Mouse (Mus musculus) brain, adult 2 months (tissue): Measurements from ENCODE around the gene Spns3.

Source experiments
- DNase-seq: peaks from one replicate; pipeline ENCODE4 v3.0.0; 2011; ENCODE audit warnings: low read depth, low spot score

The Spns3 gene

DNA sequence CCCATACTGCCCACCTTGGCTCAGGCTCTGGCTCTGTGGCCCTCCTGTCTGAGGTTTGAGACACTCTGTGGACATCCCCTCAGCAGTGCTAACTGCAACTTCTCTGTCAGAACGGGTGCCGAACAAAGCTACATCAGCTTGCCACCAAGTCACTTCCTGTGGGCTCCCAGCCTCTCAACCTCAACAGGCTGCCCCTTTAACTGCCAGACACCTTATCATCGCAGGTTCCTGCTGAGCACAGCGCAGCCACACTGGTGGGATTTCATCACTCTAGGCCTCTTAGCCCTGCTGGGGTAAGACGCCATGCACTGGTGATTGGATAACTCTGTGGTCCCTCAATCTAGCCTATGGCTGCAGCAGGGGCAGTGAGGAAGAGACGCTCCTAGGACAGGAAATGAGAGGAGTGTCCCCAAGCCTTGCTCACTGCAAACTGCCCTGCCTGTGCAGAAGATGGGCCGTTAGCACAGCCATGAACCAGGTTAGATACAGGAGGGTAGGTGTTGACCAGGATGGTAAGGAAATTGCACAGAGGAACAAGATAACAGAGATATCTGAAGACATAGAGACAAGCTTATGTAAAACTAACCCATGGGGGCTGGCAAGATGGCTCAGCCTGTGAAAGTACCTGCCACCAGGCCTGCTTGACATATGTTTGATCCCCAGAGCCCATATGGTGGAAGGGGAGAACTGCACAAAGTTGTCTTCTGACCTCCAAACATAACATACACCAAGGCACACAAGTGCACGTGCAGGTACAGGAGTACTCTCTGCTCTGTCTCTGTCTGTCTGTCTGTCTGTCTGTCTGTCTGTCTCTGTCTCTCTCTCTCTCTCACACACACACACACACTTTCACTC is at the start of gene Spns3:
Gene Spns3, minus strand, starts transcription at position 373 of the 855 bp plus-strand sequence.
- DNase-seq: no peak

DNA sequence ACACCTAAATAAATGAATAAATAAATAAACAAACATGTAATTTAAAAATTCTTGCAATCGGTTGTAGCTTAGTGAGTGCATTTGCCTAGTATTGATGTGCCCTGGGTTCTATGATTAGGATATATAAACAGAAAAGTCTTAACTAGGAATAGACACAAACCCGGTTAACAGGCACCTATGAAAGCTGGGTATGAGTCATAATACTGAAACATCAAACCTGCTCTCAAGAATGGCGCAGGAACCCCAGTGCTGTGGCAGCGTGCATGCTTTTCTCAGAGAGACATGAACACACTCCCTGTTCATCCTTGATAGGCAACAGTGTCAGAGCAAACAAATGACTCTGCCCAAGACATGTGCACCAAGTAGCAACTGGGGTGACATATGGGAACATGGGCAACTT is 47.5 kb upstream of the Spns3 start:
- no peak for DNase-seq

DNA sequence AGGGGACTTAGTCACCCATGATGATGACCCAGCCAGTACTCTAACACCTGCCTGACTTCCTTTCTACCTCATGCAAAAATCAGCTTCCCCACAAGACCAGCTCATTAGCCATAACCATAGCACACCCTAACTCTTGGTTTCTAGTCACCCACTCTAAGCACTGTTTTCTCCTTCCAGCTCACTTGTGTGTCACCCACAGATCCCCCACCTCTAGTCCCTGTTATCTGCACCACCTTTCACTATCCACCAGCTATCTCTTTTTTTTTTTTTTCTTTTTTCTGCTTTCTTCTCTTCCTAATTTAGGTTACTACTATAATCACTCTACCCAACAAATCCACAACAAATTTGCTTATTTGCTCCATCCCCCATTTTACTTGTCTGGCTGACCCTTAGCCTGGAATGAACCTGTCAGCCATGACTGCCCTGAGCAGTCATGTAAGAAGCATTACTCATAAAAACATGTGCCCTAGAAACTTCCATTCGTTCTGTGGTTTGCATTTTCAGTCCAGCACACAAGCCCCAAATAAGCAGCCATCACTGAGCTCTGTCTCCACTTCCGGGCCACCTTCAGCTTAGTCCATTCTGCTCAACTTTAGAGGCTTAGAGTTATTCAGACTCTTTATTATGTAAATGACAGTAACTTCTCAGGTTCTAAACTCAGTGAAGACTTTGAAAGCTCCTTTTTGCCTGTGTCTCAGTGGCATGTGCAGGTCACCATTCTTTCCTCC is 44.9 kb upstream of the Spns3 start:
- DNase-seq: no peak

DNA sequence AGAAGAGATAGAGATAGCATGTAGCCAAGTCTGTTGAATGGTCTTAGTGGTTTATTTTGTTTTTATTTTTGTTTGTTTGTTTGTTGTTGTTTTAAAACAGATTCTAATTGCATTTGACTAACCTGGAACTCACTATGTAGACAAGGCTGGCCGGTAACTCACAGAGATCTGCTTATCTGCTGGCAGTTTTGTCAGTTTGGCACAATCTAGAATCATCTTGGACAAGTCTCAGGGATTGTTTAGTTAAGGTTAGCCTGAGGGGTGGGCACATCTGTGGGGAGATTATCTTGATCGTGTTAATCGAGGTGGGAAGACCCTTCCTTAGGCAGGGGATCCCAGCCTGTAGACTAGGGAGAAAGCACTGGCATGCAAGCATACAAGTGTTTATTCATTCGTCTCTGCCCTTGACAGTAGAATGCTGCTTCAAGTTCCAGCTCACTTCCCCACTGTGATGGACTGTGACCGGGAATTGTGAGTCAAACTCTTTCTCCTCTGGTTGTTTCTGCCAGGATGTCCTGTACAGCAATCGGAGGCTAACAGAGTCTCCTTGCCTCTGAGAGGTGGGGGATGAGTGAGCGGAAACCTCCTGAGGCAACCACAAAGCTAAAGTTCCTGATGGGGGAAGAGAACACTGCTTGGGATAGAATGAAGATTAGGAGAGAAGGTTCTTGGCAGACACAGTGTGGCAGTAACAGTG is 37.4 kb upstream of the Spns3 start:
- no peak for DNase-seq

DNA sequence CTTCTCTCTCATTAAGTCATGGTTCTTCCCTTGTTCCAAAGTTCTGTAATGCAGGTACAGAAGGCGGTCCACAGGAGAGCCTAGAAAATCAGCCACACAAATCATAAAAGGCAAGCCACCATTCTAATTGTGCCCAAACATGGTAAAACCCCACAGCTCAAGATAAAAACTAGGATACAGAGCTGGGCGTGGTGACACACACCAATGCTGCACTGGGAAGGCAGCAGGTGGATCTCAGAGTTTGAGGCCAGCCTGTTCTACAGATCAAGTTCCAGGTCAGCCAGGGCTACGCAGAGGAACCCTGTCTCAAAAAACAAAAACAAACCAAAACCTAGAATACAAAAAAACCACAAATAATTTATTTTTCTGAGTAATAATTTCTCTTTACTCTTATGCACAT is 36.3 kb upstream of the Spns3 start:
- DNase-seq: no peak

DNA sequence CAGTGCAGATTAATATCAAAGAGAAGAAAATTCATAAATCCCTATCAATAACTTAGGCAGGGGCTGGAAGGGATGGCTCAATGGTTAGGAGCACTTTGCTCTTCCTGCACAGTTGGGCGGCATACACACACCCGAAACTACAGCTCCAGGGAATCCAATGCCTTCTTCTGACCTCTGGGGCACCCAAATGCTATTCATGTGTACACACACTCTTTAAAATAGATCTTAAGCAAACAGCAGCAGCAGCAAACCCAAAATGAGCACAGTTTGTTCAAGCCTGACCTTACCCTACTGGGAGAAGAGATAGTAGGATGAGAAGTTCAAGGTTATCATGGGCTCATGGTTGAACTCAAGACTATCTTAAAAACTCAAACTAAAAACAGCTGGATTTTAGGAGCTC is 32.8 kb upstream of the Spns3 start:
- DNase-seq: no peak

DNA sequence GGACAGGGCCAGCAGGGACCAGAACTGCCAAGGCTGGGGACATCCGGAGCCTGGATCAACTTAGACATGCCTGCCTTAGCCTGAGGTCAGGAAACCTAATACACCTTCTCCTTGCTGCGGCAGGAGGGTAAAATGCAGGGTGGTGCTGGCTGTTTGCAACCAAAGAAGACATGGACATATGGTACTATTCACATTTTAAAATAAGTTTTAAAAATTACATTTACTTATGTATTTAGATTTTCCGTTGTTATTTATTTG is 32.1 kb upstream of the Spns3 start:
- DNase-seq: no peak

DNA sequence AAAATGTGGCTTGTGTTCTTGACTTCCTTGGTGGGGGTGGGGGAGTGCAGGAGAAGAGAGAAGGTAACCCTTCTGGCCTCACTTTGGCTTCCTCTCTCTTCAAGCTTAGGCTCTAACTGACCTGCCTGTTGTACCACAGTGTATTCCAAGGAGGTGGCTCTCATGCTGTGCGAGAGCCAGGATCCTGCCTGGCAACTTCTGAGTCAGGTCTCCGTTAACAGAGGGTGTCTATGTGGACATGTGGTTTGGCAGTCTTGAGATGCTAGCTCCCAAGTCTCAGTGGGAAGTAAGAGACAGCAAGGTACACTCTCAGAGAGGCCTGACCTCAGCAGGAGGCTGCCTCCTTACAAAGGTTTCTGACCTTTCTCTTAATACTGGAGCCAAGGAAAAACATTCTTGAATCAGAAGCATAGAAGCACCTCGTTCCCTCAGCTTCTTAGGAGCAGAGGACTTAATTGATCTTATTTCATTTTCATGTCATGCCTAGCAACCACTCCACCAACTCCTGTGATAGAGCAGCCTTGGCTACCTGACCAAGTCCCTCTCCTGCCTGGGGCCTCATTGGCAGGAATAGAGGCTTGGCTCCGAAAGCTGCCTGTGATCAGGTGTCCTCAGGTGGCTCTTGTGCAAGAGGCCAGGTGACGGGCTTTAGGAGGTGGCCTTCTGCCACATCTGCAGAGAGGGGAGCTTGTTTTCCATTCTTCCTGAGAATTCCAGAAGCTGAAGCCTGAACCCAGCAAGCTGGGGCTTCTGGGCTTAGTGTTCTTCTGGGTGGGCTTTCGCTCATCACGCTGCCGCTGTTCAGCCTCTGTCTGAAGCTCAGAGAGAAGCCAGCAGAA is 31.5 kb upstream of the Spns3 start:
- peak; percentile 48 for DNase-seq

DNA sequence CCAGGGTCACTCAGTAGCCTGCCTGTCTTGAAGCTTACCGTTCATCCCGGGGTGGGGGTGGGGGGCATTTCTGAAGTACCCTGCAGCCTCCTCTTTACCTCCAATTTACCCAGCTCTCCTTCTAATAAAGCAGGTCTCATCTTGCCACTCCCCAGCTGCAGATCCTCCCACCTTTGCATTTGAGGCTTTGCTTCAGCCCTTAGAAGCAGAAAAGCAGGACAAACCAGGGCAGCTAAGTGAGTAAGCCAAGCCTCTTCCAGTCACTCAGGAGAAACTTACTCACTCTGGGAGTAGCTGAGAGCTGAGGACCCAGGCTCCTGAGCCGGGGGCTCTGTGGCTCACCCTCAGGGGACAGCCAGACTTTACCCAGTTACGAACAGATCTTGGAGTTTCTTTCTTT is 28.2 kb upstream of the Spns3 start:
- DNase-seq: no peak

DNA sequence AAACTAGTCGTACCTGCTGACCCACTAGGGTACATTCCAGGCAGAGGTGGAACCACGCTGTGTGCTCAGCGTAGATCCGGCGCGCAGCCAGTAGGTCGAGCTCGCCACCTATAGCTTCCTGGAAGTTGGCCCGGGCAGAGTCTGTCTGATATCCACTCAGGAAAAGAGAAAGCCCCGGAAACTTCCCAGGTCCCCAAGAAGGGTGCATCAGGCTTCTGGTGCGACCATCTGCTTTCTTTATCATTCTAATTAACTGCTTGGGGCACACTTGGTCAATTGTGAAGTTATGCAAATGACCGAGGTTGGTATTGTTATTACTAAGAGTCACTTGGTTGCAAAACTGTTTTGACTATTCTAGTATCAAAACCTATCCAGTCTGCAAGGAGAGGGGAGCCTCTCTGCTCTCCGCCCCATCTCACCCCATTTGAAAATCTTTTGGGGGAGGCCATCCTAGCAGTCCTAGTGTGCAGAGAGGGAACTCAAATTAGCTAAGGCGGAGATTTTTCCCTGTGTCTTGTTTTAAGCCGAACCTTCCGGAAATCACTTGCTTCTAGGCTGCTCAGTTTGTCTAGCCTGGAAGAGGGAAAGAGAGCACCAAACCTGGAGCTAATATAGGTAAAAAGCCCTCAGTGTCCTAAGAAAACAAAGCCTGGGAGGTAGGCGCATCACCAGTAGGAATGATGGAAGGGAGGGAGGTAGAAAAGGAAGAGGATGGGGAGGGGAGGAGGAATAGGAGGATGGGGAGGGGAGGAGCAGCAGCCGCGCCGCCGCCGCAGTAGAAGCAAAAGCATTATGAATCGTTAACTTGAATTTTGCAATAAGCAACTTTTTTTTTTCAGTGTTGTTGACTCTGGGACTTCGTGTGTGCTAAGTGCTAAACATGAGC is 26.4 kb upstream of the Spns3 start:
- DNase-seq: peak; percentile 52

DNA sequence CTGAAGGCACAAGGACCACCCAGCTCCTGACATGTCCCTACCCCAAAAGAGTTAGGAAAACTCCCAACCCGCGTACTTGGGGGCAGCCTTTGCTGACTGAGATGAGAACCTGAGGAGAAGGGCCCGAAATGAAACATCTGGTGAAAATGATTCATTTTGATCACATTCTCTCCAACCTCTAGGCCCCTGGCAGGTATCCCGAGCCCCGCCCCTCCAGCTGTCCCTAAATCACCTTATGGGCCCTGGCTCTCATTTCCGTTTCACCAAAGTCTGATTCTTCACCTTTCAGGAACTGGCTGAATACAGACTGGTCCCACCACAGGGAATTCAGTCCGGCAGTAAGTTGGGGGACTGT is 25.8 kb upstream of the Spns3 start:
- DNase-seq: no peak

DNA sequence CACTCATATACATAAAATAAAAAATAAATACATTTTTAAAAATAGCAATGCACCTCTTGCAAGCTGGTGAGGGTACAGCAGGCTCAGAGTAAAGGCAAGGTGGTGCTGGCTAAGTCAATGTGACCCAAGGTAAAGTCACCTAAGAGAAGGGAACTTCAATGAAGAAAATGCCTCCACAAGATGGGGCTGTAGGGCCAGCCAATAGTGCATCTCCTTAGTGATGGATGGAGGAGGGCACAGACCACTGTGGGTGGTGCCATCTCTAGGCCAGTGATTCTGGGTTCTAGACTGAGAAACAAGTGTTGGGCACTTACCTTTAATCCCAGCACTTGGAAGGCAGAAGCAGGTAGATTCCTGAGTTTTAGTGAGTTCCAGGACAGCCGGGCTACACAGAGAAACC is 23.5 kb upstream of the Spns3 start:
- peak; percentile 39 for DNase-seq

DNA sequence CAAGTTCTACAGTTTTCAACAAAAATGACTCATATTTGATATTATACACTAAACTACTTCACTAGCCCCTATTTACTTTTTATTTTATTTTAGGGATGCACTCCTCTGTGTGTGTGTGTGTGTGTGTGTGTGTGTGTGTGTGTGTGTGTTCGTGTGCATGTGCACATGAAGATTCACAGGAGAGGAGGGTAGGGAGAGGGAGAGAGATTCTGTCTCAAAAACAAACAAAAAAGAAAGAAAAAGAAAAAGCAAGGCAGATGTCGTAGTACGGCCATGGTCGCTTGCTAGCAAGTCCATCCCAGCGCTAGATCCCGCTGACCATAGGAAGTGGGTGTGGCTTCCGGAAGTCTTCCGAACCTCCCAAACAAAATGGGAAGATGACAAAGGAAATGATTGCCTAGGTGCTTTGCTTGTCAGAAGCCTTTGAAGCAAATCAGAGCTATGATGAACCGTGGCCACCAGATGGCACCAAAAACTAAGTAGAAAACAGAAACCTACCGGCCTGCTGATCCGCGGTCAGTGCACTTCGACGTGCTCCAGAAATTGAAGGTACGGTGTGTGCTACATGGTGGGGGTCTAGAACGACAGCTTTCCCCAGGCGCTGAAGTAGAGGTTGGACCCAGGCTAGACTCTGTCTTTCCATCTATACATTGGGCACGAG is 20.1 kb upstream of the Spns3 start:
- peak; percentile 92 for DNase-seq

DNA sequence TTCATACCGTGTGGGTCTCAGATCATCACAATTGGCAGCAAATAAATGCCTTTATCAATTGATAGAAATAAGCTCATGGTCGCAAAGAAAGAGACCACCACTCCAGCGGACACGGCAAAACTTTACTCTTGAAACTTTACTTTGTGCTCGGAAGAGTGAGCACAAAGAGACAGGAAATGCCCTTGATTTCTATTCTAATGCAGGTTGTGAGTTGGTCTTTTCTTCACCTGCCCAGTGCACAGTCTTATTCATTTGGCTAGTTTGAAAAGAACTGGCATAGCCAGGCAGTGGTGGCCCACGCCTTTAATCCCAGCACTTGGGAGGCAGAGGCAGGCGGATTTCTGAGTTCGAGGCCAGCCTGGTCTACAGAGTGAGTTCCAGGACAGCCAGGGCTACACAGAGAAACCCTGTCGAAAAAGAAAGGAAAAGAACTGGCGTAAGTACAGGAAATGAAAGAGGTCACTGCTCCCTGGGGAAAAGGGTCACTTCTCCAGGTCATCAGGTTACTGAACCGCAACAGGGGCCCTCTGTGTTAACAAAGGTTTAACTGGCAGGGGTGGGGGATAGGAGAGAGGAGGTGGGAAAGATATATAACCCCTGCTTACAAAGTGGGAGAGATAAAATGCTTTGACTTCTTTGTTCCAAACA is 19.5 kb upstream of the Spns3 start:
- no peak for DNase-seq

DNA sequence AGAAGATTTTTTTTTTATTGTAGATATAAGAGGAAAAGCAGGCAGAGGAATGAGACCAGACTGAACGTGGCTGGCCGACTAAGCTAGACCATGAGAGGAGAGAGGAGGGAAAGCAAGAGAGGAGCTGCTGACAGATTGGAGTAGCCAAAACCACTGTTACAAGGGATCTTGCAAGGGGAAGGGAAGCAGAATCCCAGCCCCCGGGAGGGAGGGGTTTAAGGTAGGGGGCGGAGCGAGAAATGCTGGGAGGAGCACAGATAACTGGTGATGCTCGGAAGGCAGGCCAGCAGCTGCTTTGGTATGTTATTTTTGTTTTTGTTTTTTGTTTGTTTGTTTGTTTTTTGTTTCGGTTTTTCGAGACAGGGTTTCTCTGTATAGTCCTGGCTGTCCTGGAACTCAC is 18.7 kb upstream of the Spns3 start:
- DNase-seq: no peak

DNA sequence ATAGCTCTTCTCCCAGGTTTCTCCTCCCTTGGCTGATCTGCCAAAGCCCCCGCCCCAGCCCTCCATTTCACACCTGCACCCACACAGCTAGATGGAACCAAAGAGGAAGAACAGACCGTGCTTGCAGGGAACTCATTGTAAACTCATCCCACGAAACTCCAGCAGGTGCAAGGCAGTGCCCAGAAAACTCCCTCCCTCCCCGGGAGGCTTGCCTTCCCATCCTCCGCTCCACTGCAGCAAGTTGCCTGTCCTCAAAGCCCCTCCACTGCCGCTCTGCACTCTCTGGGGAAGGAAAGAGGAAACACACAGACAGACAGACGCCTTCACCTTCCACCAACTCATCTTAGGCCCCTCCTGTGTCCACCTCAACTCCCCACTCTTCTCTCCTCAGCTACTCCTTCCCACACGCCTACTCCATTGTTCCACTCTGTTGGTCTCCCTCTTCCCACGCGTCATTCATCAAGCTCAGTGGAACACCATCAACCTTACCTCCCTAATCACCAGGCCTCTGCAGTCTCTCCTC is 16.6 kb upstream of the Spns3 start:
- peak; percentile 87 for DNase-seq

DNA sequence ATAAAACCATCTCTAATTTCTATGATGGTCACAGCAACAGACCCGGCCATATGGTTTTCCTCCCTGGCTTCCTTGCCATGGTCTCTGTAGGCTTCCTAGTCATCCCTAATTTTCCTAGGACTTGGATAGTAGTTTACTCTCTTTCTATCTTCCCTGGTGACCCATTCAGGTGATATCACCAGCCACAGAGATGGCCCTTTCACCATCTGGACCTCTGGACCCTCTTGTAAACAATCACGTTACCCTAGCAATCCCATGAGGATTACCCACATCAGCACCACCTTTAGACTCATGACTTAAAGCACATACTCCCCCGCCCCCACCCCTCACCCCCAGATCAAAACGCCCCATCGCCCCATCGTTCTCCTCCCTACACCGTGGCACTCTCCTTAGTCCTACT is 16.0 kb upstream of the Spns3 start:
- DNase-seq: no peak

DNA sequence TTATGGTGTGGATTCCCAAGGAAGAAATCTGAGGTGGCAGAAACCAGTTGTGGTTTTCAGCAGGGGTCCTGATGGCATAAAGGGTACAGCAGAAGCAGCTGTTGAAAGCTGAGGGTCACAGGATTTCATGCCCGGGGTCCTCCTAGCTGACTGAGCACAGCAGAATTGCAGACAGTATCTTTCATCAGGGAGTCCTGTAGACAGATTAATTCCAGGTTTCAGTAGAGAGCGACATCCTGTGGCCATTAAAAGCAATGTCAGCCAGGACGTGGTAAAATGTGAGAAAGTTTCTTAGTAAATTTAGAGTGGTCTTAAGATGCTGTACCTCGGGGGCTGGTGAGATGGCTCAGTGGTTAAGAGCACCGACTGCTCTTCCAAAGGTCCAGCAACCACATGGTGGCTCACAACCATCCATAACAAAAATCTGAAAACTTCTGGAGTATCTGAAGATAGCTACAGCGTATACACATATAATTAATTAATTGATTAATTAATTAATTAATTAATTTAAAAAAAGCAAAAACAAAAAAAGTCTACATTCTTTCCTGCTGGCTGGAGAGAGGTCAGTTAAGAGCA is 14.0 kb upstream of the Spns3 start:
- DNase-seq: peak; percentile 75

DNA sequence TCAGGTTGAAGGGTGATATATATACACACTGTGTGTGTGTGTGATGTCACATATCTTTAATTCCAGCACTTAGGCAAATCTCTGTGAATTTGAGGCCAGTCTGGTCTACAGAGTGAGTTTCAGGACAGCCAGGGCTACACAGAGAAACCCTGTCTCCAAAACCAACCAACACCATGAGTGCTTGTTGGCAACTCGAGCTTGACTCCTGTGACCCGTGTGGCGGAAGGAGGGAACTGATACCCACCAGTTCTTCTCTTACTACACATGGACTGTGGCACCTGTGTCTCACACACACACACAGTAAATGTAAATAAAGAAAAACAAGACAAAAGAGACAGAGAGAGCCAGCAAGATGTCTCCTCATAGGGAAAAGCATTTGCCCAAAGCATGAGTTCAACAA is 10.4 kb upstream of the Spns3 start:
- no peak for DNase-seq
